Mouse (Mus musculus): ENCODE data around the gene Gsg1l2. TPM values are rescaled to one million over a fixed set of nuclear protein-coding genes. Genes with fewer than 3 reads are reported as not detected.

Gsg1l2 gene
- polyA plus RNA-seq (2015; fragmentation: Illumina TruSeq; extraction: RNeasy Lipid Tissue Mini Kit (QIAGEN cat#74804); ENCODE audit: low read depth, low replicate concordance) = not detected

GRCm38 (mm10) chr11:67774379-67774778 lies at the start of gene Gsg1l2:
Gsg1l2 (plus strand) TSS chr11:67774608.

GRCm38 (mm10) chr11:67771053-67771452 lies 3.4 kb upstream of the Gsg1l2 start, which contains the start of gene Glp2r:
Glp2r (minus strand) TSS chr11:67771153.

GRCm38 (mm10) chr11:67797931-67798330 lies 23.5 kb downstream of the Gsg1l2 start, which contains the start of gene Dhrs7c:
Dhrs7c (plus strand) TSS chr11:67798187.

Other genes starting within 250 kb of the Gsg1l2 start
- 0.94 TPM for gene Rcvrn, start 79.3 kb upstream of the Gsg1l2 start, polyA plus RNA-seq (2015; fragmentation: Illumina TruSeq; extraction: RNeasy Lipid Tissue Mini Kit (QIAGEN cat#74804); ENCODE audit: low read depth, low replicate concordance)
- 1.4 TPM for gene Glp2r, start 3.5 kb upstream of the Gsg1l2 start, polyA plus RNA-seq (2015; fragmentation: Illumina TruSeq; extraction: RNeasy Lipid Tissue Mini Kit (QIAGEN cat#74804); ENCODE audit: low read depth, low replicate concordance)
- gene Dhrs7c, start 23.6 kb downstream of the Gsg1l2 start, polyA plus RNA-seq (2015; fragmentation: Illumina TruSeq; extraction: RNeasy Lipid Tissue Mini Kit (QIAGEN cat#74804); ENCODE audit: low read depth, low replicate concordance) = not detected
- gene Usp43, start 147.5 kb downstream of the Gsg1l2 start, polyA plus RNA-seq (2015; fragmentation: Illumina TruSeq; extraction: RNeasy Lipid Tissue Mini Kit (QIAGEN cat#74804); ENCODE audit: low read depth, low replicate concordance) = 2.0 TPM
- 2.5 TPM for gene Cfap52, start 191.0 kb downstream of the Gsg1l2 start, polyA plus RNA-seq (2015; fragmentation: Illumina TruSeq; extraction: RNeasy Lipid Tissue Mini Kit (QIAGEN cat#74804); ENCODE audit: low read depth, low replicate concordance)
- 46.4 TPM for gene Stx8, start 191.6 kb downstream of the Gsg1l2 start, polyA plus RNA-seq (2015; fragmentation: Illumina TruSeq; extraction: RNeasy Lipid Tissue Mini Kit (QIAGEN cat#74804); ENCODE audit: low read depth, low replicate concordance)